In the genomic region with DNA sequence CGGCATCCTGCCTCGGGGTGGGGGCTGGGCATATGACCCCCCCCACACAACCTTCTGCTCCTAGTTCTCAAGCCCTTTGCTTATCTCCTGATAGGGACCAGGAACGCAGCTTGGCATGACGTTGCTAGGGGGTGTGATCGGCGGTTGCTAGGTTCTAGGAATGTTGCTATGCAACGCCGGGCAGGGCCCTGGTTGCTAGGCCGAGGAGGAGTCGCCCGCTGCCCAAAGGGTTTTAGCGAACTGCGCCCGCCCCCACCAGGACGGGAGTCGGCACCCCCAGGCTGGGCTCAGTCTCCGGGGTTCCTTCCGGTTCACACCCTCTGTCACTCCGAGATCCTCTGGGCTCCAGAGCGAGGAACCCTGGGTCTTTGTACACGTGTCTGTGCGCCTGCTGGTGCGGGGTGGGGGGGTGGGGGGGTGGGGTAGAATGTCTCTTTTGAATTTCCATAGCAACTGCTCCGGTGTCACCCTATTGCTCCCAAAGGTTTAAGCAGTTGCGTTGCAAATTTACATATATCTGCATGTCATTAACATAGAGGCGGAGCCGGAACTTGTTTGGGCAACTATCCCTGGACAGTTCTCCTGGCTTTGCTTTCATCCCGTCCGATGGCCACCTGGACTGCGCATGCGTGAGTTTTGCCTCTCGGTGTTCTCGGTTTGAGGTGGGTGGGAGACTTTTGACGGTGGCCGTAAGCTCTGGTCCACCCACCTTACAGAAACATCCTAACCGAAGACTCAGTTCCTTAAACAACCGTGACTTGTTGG, we compare ENCODE assay signal across 8 mouse cellular contexts. TPM values are rescaled to one million over a fixed set of nuclear protein-coding genes. Genes with fewer than 3 reads are reported as not detected.
A peak's percentile ranks its signal among the peaks of the same experiment; 100 is the strongest.
DNase-seq lines count a peak whose midpoint lies in the region; ATAC-seq and TF ChIP-seq lines count a peak whose summit lies in the region.

No protein-coding gene starts in this region.

- peaks cover 4% of the 10 kb centered on the region; the same call in 1 of the 2 replicates for H3K4me1 ChIP-seq in hindbrain, postnatal 0 days (ENCODE audit: insufficient read depth, low read length)

- WGBS in hindbrain, postnatal 0 days: under 1% methylated on average over 36 of the region's 37 CpGs

- H3K27me3 ChIP-seq in hindbrain, postnatal 0 days (ENCODE audit: insufficient read depth, low read length): no peaks in the 10 kb centered on the region

- H3K27ac ChIP-seq in hindbrain, postnatal 0 days: peak overlapping the region; percentile 85

- DNase-seq in cerebellum, postnatal 25 days: peak; percentile 62 to 73
- DNase-seq in frontal cortex, postnatal 36 days (ENCODE audit: low spot score in 2 of 2): peak; percentile 83 to 92
- DNase-seq in hindbrain, postnatal 0 days (ENCODE audit: low spot score): peak; percentile 89
- DNase-seq in left cerebral cortex, adult 18-20 months (ENCODE audit: low spot score in 2 of 2): peak; percentile 77 to 88
- peak; percentile 72 for DNase-seq in lung, postnatal 25 days (ENCODE audit: low spot score)
- peak; percentile 90 for DNase-seq in retina, postnatal 1 day
- DNase-seq in urinary bladder, postnatal 4 days (ENCODE audit: low spot score in 2 of 2): peak; percentile 63 to 69

- H3K4me3 ChIP-seq in hindbrain, postnatal 0 days (ENCODE audit: low read length): peak overlapping the region; percentile 26

- peak; percentile 58 for ATAC-seq in activated CD4-positive, CD25-positive, alpha-beta regulatory T cell, adult 4 months
- peak; percentile 86 for ATAC-seq in hindbrain, postnatal 0 days

- no peak for TF ChIP-seq CTCF in hindbrain, postnatal 0 days (IDR thresholded peaks at IDR 0.05; ENCODE audit: low read depth)

- H3K9me3 ChIP-seq in hindbrain, postnatal 0 days (ENCODE audit: low read length): no peaks in the 10 kb centered on the region

- H3K9ac ChIP-seq in hindbrain, postnatal 0 days (replicated peaks; ENCODE audit: low read length): peak overlapping the region; percentile 60

- peak overlapping the region; percentile 98 for H3K4me2 ChIP-seq in hindbrain, postnatal 0 days (ENCODE audit: low read depth, low read length)

- H3K36me3 ChIP-seq in hindbrain, postnatal 0 days (ENCODE audit: insufficient read depth, low read length): no peaks in the 10 kb centered on the region

RNA-seq across cellular contexts. Expression of gene Adgrb2, which starts 24.3 kb away (rescaled TPM):
- 1 to 10 TPM in 1 of 2 experiments, not detected in 1; 1.4 TPM for polyA plus RNA-seq in activated CD4-positive, CD25-positive, alpha-beta regulatory T cell, adult 4 months (2017; shearing (Covaris generic))
- 306 and 313 TPM in 2 replicates for total RNA-seq in hindbrain, postnatal 0 days (2014; rRNA removed)
- 14.3 and 15.9 TPM in 2 replicates for polyA plus RNA-seq in hindbrain, postnatal 0 days (2015; fragmentation: Nextera tagmentation; extraction: Ambion mirVana)
- total RNA-seq in left cerebral cortex, adult 18-20 months (2021): 100 to 1,000 TPM; 366 to 382 TPM

RNA-seq across cellular contexts. Expression of gene Spocd1, which starts 31.3 kb away (rescaled TPM):
- polyA plus RNA-seq in activated CD4-positive, CD25-positive, alpha-beta regulatory T cell, adult 4 months (2017; shearing (Covaris generic)): not detected
- total RNA-seq in hindbrain, postnatal 0 days (2014; rRNA removed): 0.37 TPM in 1 of 2 replicates, not detected in the other
- 0.08 TPM in 2 replicates for polyA plus RNA-seq in hindbrain, postnatal 0 days (2015; fragmentation: Nextera tagmentation; extraction: Ambion mirVana)
- total RNA-seq in left cerebral cortex, adult 18-20 months (2021): under 1 TPM; 0.49 to 0.59 TPM

Comparison
In these comparisons a context has a peak if more than half of its experiments do, and no peak if none do; other contexts are left out.
1. Peak in every context shown above with its lines: DNase-seq, ATAC-seq, H3K4me3 ChIP-seq and H3K27ac ChIP-seq.